Mouse (Mus musculus) olfactory bulb, adult 2 months (tissue): ENCODE results near the gene Dcaf15.

Experiments
- CTCF ChIP-seq: fragments of 200-500 bp; IDR thresholded peaks from 2 replicates; pipeline ENCODE4 v1.5.1; 2012; ENCODE audit warnings: low read depth, mild to moderate bottlenecking, low read length, moderate library complexity; ENCODE audit not compliant: insufficient read depth
- POLR2A ChIP-seq: fragments of 200-500 bp; IDR thresholded peaks from 2 replicates; pipeline ENCODE4 v1.6.1; 2012; ENCODE audit warnings: mild to moderate bottlenecking, low read depth, low read length, moderate library complexity; ENCODE audit not compliant: insufficient read depth

DNA sequence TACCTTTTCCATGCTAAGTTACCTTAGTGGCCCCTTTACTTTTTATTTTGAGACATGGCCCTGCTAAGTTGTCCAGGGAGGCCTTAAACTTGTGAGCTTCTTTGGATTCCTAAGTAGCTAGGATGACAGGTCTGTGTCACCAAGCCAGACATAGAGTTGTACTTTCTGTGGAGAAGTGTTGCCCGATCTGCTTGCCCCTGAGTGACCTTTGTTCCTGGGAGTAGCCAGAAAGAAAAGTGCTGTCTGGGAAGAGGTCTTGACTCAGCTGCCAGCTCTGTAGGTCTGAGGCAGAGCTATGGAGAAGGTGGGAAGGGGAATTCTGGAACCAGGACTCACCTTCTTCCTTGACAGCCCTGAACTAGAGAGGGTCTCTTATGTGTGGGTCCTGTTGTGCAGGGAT, 35.4 kb downstream of the Dcaf15 start:
- TF ChIP-seq POLR2A: no peak
- TF ChIP-seq CTCF: no peak
